Mouse (Mus musculus) embryo, embryonic 11.5 days (tissue): ENCODE data around the gene Tex2.
"Not testable (repeated sequence)": the region's sequence is repeated elsewhere in the genome, so short reads cannot be mapped to it uniquely, and the experiment has no call there.

Source experiments
- DNase-seq: peaks from one replicate; pipeline ENCODE4 v3.0.0-alpha.2; 2012; ENCODE audit warnings: low read depth, low spot score

Tex2 gene

DNA sequence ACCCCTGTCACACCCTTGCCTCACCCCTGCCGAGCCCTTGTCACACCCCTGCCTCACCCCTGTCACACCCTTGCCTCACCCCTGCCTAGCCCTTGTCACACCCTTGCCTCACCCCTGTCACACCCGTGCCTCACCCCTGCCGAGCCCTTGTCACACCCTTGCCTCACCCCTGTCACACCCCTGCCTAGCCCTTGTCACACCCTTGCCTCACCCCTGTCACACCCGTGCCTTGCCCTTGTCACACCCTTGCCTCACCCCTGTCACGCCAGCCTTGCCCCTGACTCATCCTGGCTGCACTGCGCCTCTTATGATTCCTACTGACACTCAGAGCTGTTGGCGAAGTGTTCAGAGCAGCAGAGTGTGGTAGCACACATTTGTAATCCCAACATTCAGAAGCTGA is 105.6 kb downstream of the Tex2 start:
- no peak for DNase-seq

DNA sequence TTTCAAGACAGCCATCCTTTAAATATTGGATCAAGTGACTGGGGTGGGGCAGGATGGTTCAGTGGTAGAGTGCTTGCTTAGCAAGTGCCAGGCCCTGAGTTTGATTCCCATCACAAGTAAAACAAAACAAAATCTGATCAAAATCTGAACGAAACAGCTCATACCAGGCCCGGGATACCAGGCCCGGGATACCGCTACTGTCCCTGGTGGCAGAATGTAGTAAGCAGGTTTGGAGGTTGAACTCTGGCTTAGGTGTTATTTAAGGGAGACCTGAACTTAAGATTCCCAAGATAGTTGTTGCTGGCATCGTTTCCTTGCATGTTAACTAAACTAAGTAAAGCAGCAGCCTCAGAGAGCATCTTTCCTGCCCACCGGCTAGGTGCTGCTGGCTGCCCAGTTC is 107.0 kb downstream of the Tex2 start:
- no peak for DNase-seq

DNA sequence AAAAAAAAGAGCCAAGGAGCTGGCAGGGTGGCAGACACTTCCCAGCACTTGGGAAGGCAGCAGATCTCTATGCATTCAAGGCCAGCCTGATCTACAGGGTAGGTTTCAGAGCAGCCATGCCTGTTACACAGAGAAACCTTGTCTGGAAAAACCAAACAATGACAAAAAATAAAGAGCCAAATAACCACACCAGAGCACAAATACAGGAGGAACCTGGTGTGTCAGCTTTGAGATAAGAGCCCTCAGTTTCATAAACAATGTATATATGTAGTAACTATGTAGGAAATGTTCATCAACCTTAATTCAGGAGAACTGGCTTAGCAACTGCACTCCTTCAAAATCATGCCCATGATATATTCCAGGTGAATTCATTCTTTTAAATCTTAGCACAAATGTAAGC is 109.1 kb downstream of the Tex2 start:
- DNase-seq = no peak

DNA sequence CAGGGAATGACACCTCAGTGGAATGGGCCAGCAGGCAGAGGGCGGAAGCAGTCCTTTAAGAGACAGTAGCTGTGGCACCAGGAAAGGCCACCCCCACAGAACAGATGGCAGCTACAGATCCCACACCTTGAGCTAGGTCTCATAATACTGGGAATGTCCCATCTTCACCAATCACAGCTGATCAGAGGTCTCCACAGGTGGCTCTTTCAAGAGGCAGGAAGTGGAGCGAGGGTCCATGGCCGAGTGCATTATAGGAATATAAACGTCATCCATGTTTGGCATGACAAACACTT is 109.9 kb downstream of the Tex2 start:
- DNase-seq = no peak

- DNase-seq = no peak
Observed at GRCm38 (mm10) chr11:106502631-106503424, 110.4 kb downstream of the Tex2 start.

DNA sequence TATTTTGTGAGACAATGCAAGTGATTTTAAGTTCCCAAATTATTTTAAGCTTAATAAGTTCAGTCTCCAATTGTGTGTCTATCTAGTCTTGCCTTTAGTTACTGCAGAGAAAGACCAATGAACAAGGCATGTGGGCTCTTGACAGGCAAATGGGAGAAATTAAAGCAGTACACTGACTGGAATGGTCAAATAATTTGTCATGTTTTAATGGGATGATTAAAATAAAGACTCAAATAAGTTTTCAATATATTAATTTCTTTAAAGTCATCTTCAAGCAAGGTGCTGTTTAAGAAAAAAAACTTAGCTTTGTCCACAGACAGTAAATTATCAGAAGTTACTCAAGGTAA is 111.1 kb downstream of the Tex2 start:
- no peak for DNase-seq

DNA sequence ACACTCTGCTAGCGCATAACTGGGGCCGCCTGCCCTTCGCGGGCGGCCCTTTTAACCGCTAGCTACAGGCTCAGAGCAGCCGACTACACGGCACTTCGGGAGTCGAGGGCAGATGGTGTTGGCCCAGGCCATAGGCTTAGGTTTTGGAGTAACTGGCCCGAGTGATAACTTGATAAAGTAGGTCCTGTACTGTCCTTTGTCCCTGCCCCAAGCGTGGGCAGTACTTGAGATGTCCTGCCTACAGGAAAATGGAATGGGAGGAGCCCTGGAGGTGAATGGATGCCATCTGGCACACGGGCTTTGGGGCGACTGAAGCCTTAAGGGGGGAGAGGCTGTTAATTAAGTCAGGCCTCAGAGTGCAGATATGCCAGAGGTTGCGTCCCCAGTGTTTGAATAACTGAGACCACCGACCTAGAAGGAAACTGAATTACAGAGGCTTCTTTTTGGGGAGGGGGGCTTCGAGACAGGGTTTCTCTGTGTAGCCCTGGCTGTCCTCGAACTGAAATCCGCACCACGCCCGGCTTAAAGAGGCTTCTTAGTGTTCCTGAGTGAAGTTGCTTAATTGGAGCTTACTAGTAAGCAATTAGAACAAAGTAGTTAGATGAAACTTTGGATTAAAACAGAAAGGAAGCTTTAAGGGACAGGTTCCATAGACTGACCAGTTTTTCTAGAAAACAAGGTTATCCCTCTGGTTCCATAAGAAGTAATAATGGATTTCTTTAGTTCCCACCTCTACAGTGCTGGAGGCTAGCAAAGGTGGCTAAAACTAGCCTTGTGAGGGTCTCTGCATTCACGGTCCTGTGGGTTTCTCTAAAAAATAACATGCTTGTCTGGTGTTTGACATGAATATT is 111.7 kb downstream of the Tex2 start:
- peak; percentile 45 for DNase-seq

GRCm38 (mm10) chr11:106500393-106501307 is 112.6 kb downstream of the Tex2 start:
- peak; percentile 93 for DNase-seq

DNA sequence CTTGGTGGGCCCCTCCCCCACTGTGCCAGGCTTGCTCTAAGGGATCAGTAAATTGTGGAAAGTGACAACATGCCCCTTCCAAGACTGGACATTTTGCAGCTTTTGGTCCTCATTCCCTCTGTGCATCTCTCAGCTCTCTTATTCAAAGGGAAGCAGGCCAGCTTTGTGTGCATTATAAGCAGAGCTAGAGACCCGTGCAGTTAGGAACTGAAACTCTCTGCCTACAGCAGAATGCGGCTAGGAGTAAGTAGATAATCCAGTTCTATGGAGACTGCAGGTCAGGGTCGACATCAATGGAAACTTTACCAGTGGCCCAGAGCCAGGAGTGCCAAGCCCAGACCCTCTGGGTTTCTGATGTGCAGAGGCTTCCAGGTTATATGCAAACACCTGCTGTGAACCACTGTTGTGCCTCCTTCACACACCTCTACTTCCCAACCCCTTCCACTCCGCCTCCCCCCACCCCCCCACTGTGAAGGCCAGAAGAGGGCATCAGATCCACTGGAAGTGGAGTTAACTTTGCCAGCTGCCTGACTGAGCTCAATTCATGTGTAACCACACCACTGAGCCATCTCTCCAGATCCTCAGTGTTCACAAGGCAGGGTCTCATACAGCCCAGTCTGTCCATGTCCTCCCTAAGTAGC is 114.4 kb downstream of the Tex2 start:
- no peak for DNase-seq

DNA sequence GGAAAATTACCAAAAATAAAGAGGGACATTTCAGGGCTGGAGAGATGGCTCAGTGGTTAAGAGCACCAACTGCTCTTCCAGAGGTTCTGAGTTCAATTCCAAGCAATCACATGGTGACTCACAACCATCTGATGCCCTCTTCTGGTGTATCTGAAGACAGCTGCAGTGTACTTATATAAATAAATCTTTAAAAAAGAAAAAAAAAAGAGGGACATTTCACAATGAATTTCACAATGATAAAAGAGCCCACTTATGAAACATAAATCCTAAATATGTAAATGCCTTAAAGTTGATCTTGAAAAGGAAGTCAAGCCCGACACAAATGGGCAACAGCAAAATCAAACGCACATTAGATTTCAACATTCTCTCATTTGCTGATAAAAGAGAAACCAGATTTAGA is 115.3 kb downstream of the Tex2 start:
- no peak for DNase-seq

DNA sequence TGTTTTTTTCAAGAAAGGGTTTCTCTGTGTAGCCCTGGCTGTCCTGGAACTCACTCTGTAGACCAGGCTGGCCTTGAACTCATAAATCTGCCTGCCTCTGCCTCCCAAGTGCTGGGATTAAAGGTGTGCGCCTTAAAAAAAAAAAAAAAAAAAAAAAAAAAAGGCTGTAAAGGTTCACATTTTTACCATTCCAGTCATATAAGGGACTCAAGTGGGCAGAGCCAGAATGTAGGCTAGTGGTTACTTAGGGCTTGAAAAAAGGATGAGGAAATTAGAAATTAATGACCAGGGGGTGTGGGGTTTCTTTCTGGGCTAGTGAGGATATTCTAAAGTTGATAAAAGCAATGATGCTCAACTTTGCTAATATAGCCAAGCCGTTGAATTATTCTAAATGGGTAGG is 116.2 kb downstream of the Tex2 start:
- DNase-seq = not testable (repeated sequence)

DNA sequence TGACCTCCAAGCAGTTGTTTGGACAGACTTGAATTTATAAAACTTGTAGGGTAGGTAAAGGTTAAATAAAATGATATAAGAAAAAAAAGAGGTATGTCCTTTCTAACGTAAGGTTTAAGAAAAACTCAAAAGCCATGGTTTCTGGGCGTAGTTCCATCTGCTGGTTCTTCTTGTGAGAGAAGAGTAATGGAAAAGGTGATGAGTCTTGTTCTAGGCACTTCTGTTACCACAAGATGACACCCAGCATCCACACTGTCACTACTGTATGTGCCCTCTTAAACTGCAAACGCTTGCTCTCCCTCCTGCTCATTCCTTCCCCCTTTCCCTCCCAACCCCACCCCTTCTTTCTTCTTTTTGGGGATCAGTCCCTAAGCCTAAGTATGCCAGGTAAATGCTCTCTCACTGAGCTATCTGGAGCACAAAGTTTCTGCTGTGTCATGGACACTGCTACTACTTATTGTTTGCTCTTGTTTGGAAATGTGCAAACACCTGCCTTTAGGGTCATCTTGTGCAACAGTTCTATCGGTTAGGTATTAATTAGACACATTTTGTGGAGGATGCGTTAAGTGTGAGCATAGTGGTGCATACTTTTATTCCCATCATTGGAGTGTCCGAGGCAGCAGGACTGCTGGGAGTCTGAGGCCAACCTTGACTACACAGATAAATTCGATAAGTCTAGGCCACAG is 120.1 kb downstream of the Tex2 start:
- no peak for DNase-seq

DNA sequence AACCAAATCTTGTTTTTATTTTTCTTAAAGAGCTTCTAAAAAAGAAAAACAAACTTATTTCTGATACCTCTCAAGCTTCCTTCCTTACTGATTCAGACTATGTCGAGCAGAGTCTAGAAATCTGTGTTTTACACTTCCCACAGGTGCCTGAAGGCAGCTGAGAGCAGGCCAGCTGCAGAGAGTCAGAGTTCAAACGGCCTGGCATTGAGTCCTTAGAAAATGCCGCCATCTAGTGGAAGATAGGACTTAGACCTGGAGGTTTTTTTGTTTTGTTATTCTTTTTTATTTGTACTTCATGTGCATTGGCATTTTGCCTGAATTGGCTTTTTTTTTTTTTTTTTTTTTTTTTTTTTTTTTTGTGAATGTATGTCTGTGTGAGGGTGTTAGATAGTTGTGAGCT is 121.8 kb downstream of the Tex2 start:
- peak; percentile 59 for DNase-seq

GRCm38 (mm10) chr11:106490600-106490999 is 122.6 kb downstream of the Tex2 start:
- not testable (repeated sequence) for DNase-seq

- no peak for DNase-seq
Observed at GRCm38 (mm10) chr11:106490057-106490456, 123.2 kb downstream of the Tex2 start.

GRCm38 (mm10) chr11:106489036-106489693 is 124.1 kb downstream of the Tex2 start:
- DNase-seq = no peak

GRCm38 (mm10) chr11:106488126-106488561 is 125.1 kb downstream of the Tex2 start:
- no peak for DNase-seq

DNA sequence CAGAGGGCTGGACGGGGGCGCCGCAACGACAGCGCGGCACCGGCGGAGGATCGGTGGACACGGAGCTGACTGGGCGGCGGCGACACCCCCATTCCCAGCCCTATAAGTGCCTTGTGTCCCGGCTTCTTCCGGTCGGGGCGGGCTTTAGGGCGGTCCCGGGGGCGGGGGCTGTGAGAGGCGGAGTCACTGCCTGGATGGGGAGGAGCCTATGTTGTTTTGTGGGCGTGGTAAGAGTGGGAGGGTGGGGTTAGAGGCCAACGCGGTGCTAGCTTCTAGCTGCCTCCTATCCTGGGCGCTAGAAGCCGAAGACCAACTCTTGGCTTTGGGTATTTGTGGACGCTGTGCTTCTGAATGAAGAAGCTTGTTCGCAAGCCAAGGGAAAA is 125.5 kb downstream of the Tex2 start, which contains the start of gene Ern1:
Gene Ern1 (minus strand): TSS at position 120 of the 383 bp plus-strand sequence.
- DNase-seq = peak; percentile 87

DNA sequence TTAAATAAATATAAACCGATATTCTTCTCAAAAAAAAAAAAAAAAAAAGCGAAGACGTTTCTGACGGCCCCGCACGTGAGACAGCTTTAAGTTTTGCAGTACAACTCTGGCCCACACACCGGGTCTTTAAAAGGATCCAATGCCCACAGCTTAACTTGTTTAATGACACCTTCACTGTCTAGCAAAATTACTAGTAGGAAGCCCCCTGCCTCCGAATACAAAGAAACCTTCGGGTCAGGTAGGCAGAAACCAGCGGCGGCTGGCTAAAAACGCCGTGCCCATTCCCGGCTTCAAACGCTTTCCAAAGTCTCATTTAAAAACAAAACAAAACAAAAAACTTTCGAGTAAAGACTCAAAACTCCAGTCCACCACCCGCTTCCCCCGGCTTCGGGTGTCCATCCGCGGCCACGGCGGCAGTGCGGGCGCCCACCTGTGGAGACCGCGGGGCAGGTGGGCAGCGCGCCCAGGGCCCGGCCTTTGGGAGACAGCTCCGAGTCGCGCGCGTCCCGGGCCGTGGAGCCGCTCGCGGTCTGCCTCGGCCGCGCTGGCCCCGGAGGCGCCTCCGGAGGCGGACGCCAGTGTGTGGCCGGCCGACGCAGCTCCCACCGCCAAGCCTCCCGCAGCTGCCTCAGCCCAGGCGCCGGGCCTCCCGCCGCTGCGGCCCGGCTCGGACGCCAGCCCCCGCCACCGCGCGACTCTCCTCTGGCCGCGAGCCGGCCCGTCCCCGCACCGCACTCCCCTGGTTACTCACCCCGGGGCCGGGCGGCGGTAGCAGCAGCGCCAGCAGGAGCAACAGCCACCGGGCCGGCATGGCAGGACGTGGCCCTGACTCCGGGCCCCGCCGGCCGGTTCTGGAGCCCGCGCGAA is 126.1 kb downstream of the Tex2 start:
- no peak for DNase-seq
